Mouse (Mus musculus) olfactory bulb, adult 2 months (tissue): ENCODE measurements around the gene Optc.

Experiments used
- CTCF ChIP-seq: fragments of 200-500 bp; IDR thresholded peaks from 2 replicates; pipeline ENCODE4 v1.5.1; 2012; ENCODE audit warnings: low read depth, mild to moderate bottlenecking, low read length, moderate library complexity; ENCODE audit not compliant: insufficient read depth
- POLR2A ChIP-seq: fragments of 200-500 bp; IDR thresholded peaks from 2 replicates; pipeline ENCODE4 v1.6.1; 2012; ENCODE audit warnings: mild to moderate bottlenecking, low read depth, low read length, moderate library complexity; ENCODE audit not compliant: insufficient read depth

- no peak for TF ChIP-seq POLR2A
- TF ChIP-seq CTCF: no peak
Observed at GRCm38 (mm10) chr1:133857171-133857570, 50.6 kb downstream of the Optc start.
